Mouse (Mus musculus) embryonic fibroblast, embryonic 13.5 days (primary cell): ENCODE results near the gene Pnma1.

Experiments
- CTCF ChIP-seq: IDR thresholded peaks from 2 replicates; pipeline ENCODE4 v1.5.1; 2011; ENCODE audit warnings: mild to moderate bottlenecking, control low read depth, low read length, moderate library complexity, borderline replicate concordance; ENCODE audit not compliant: insufficient read depth
- POLR2A ChIP-seq: IDR thresholded peaks from 2 replicates; pipeline ENCODE4 v1.6.1; 2011; ENCODE audit warnings: low read depth, mild to moderate bottlenecking, control low read depth, low read length, moderate library complexity

GRCm38 (mm10) chr12:84170610-84171009 lies 22.3 kb upstream of the Pnma1 start:
- TF ChIP-seq CTCF (no peak), POLR2A (no peak)
